22 mouse cellular contexts compared by ENCODE assay signal in the genomic region with DNA sequence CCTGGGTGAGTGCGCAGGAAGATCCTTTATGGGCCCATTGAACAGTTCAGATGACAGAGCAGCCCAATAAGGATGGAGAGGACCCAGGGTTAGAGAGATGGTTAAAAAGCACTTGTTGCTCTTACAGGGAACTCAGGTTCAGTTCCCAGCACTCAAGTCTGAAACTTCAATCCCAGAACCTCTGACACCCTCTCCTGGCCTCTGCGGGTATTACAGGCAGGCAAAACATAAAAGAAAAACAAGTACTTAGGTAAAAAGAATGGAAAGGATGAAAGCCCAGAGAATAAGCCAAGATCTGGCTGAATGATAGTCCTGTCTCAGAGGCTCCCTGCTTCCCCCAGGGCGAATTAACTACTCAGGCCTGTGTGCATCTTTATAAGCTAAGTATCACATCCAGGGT. TPM values are rescaled to one million over a fixed set of nuclear protein-coding genes. Genes with fewer than 3 reads are reported as not detected.
DNase-seq lines count a peak whose midpoint lies in the region; ATAC-seq and TF ChIP-seq lines count a peak whose summit lies in the region.
"Had no signal": no experiment of that assay in that cellular context is flagged by ENCODE, and none has a peak within 500 bp of the region (broad histone marks: within the 10 kb centered on the region; RNA-seq: fewer than 3 reads in every experiment).

No protein-coding gene starts in this region.

- WGBS in kidney, postnatal 0 days, result 92% methylated on average over 3 of the region's 3 CpGs

- no peaks in the 10 kb centered on the region for H3K36me3 ChIP-seq in kidney, postnatal 0 days (ENCODE audit: insufficient read depth, low read length)
- H3K36me3 ChIP-seq: hindbrain, embryonic 10.5 days; intestine, embryonic 15.5 days had no signal

- DNase-seq in kidney, postnatal 0 days (ENCODE audit: low spot score), result no peak
- no peak for DNase-seq in kidney, postnatal 36 days
- DNase-seq in 3T3-L1 (ENCODE audit: low read depth, low spot score) (peak; percentile 37), WW6 (ENCODE audit: low read depth, low spot score) (peak; percentile 70), MN1 (ENCODE audit: low spot score) (no peak)
- peak; percentile 43 to 51 for DNase-seq in B cell, adult 2 months
- no peak for DNase-seq in ovary, adult 18-20 months (ENCODE audit: low spot score)
- DNase-seq in adrenal gland, adult 18-20 months (ENCODE audit: low spot score in 2 of 2), result no peak
- DNase-seq: adrenal gland, adult 2 months; cerebellum, adult 2 months; layer of hippocampus, postnatal 36 days; lung, adult 18-20 months; thymus, postnatal 25 days had no signal

- peaks cover 30% of the 10 kb centered on the region for H3K4me1 ChIP-seq in kidney, postnatal 0 days (replicated peaks; ENCODE audit: insufficient read depth, low read length)

- H3K9ac ChIP-seq in kidney, postnatal 0 days (ENCODE audit: low read depth, low read length), result no peak overlapping the region
- H3K9ac ChIP-seq: embryonic facial prominence, embryonic 15.5 days; intestine, embryonic 15.5 days had no signal

- H3K9me3 ChIP-seq in kidney, postnatal 0 days (replicated peaks; ENCODE audit: low read length), result no peaks in the 10 kb centered on the region
- H3K9me3 ChIP-seq: embryonic facial prominence, embryonic 15.5 days; hindbrain, embryonic 10.5 days; intestine, embryonic 15.5 days; limb, embryonic 10.5 days; megakaryocyte, embryonic 14.5 days had no signal

- ATAC-seq in kidney, postnatal 0 days (replicated peaks; ENCODE audit: low FRiP score, low read depth), result no peak
- ATAC-seq: intestine, embryonic 15.5 days had no signal

- peak; percentile 43 for TF ChIP-seq CTCF in kidney, postnatal 0 days (IDR thresholded peaks at IDR 0.05; ENCODE audit: low read depth)

- no peak overlapping the region for H3K4me2 ChIP-seq in kidney, postnatal 0 days (ENCODE audit: low read length)
- H3K4me2 ChIP-seq: embryonic facial prominence, embryonic 15.5 days; intestine, embryonic 15.5 days had no signal

- H3K27ac ChIP-seq in kidney, postnatal 0 days, result peak overlapping the region; percentile 70; the same call in 1 of the 2 replicates
- H3K27ac ChIP-seq: hindbrain, embryonic 10.5 days; intestine, embryonic 15.5 days; limb, embryonic 10.5 days had no signal

- H3K27me3 ChIP-seq in kidney, postnatal 0 days (ENCODE audit: insufficient read depth, low read length), result no peaks in the 10 kb centered on the region
- H3K27me3 ChIP-seq: embryonic facial prominence, embryonic 15.5 days; intestine, embryonic 15.5 days; megakaryocyte, embryonic 14.5 days had no signal

- no peak overlapping the region for H3K4me3 ChIP-seq in kidney, postnatal 0 days (replicated peaks; ENCODE audit: low read depth, low read length)
- H3K4me3 ChIP-seq: embryonic facial prominence, embryonic 15.5 days; hindbrain, embryonic 10.5 days; intestine, embryonic 15.5 days; limb, embryonic 10.5 days had no signal

RNA-seq across cellular contexts. Expression of gene Pip4k2b, which starts 5.3 kb away (rescaled TPM):
- 1.5 TPM in 2 replicates for polyA plus RNA-seq in kidney, postnatal 0 days (2015; fragmentation: Nextera tagmentation; extraction: Ambion mirVana)
- total RNA-seq in adrenal gland, adult 18-20 months (2021), result 10 to 100 TPM; 22.4 to 26.5 TPM

RNA-seq across cellular contexts. Expression of gene Cwc25, which starts 27.2 kb away (rescaled TPM):
- 13.9 and 14.8 TPM in 2 replicates for polyA plus RNA-seq in kidney, postnatal 0 days (2015; fragmentation: Nextera tagmentation; extraction: Ambion mirVana)
- 10 to 100 TPM; 18.2 to 21.1 TPM for total RNA-seq in adrenal gland, adult 18-20 months (2021)

RNA-seq across cellular contexts. Expression of gene Psmb3, which starts 36.0 kb away (rescaled TPM):
- 504 and 541 TPM in 2 replicates for polyA plus RNA-seq in kidney, postnatal 0 days (2015; fragmentation: Nextera tagmentation; extraction: Ambion mirVana)
- total RNA-seq in adrenal gland, adult 18-20 months (2021), result 100 to 1,000 TPM; 221 to 238 TPM

RNA-seq across cellular contexts. Expression of gene 1700001P01Rik, which starts 36.6 kb away (rescaled TPM):
- polyA plus RNA-seq in kidney, postnatal 0 days (2015; fragmentation: Nextera tagmentation; extraction: Ambion mirVana), result not detected in 2 replicates
- total RNA-seq in adrenal gland, adult 18-20 months (2021), result not detected
- total RNA-seq: monocyte, adult 5-6 weeks had no signal
- polyA plus RNA-seq: adrenal gland, adult 2 months; heart, embryonic 14.5 days; large intestine, adult 2 months; small intestine, adult 2 months had no signal

RNA-seq across cellular contexts. Expression of gene Pcgf2, which starts 38.9 kb away (rescaled TPM):
- polyA plus RNA-seq in kidney, postnatal 0 days (2015; fragmentation: Nextera tagmentation; extraction: Ambion mirVana), result 10.4 and 11.4 TPM in 2 replicates
- 10 to 100 TPM; 18.6 to 19.5 TPM for total RNA-seq in adrenal gland, adult 18-20 months (2021)
- total RNA-seq: monocyte, adult 5-6 weeks had no signal

Comparison
In these comparisons a context has a peak if more than half of its experiments do, and no peak if none do; other contexts are left out.
1. DNase-seq: peak in 3T3-L1 (single experiment), B cell, adult 2 months (2 of 2) and WW6 (single experiment); none in kidney, postnatal 0 days (single experiment), kidney, postnatal 36 days (0 of 2), ovary, adult 18-20 months (single experiment), adrenal gland, adult 18-20 months (0 of 2) and MN1 (single experiment).